In genomic region chr11:64579826-64580225, GRCm38 (mm10) we compare ENCODE assay signal across 10 mouse cellular contexts.
DNase-seq lines count a peak whose midpoint lies in the region; ATAC-seq and TF ChIP-seq lines count a peak whose summit lies in the region.
"Had no signal": no experiment of that assay in that cellular context is flagged by ENCODE, and none has a peak within 500 bp of the region (broad histone marks: within the 10 kb centered on the region; RNA-seq: fewer than 3 reads in every experiment).

No protein-coding gene starts in this region.

- no peak overlapping the region for H3K9ac ChIP-seq in kidney, embryonic 16.5 days (replicated peaks; ENCODE audit: low read length)
- H3K9ac ChIP-seq in forebrain, embryonic 14.5 days (ENCODE audit: low read length): no peak overlapping the region
- no peak overlapping the region for H3K9ac ChIP-seq in forebrain, postnatal 0 days
- H3K9ac ChIP-seq: forebrain, embryonic 13.5 days had no signal

- no peaks in the 10 kb centered on the region for H3K4me1 ChIP-seq in kidney, embryonic 16.5 days (ENCODE audit: insufficient read depth, low read length)
- H3K4me1 ChIP-seq in forebrain, embryonic 14.5 days (ENCODE audit: control insufficient read depth, insufficient read depth, low read length): no peaks in the 10 kb centered on the region
- no peaks in the 10 kb centered on the region for H3K4me1 ChIP-seq in forebrain, postnatal 0 days (ENCODE audit: insufficient read depth)
- H3K4me1 ChIP-seq: forebrain, embryonic 13.5 days had no signal

- 64% methylated on average over 3 of the region's 3 CpGs for WGBS in kidney, embryonic 16.5 days
- WGBS in forebrain, embryonic 14.5 days: 87% methylated on average over 3 of the region's 3 CpGs
- 87% methylated on average over 3 of the region's 3 CpGs for WGBS in forebrain, postnatal 0 days

- H3K4me3 ChIP-seq in kidney, embryonic 16.5 days (ENCODE audit: low read length): no peak overlapping the region
- no peak overlapping the region for H3K4me3 ChIP-seq in forebrain, embryonic 14.5 days (ENCODE audit: low read depth, low read length)
- H3K4me3 ChIP-seq in forebrain, postnatal 0 days (ENCODE audit: low read depth, low read length): no peak overlapping the region
- H3K4me3 ChIP-seq: forebrain, embryonic 13.5 days had no signal

- H3K4me2 ChIP-seq in kidney, embryonic 16.5 days (replicated peaks; ENCODE audit: low read depth, low read length): no peak overlapping the region
- H3K4me2 ChIP-seq in forebrain, embryonic 14.5 days (ENCODE audit: low read length): no peak overlapping the region
- no peak overlapping the region for H3K4me2 ChIP-seq in forebrain, postnatal 0 days (ENCODE audit: low read depth)
- H3K4me2 ChIP-seq: forebrain, embryonic 13.5 days had no signal

- TF ChIP-seq CTCF in forebrain, postnatal 0 days (IDR thresholded peaks at IDR 0.05; ENCODE audit: low read depth): no peak

- no peaks in the 10 kb centered on the region for H3K9me3 ChIP-seq in kidney, embryonic 16.5 days (ENCODE audit: low read length)
- H3K9me3 ChIP-seq in forebrain, embryonic 14.5 days (replicated peaks; ENCODE audit: control insufficient read depth, low read length): no peaks in the 10 kb centered on the region
- H3K9me3 ChIP-seq in forebrain, postnatal 0 days (ENCODE audit: low read length): no peaks in the 10 kb centered on the region
- H3K9me3 ChIP-seq: forebrain, embryonic 13.5 days had no signal

- no peaks in the 10 kb centered on the region for H3K36me3 ChIP-seq in kidney, embryonic 16.5 days (ENCODE audit: insufficient read depth, low read length)
- no peaks in the 10 kb centered on the region for H3K36me3 ChIP-seq in forebrain, embryonic 14.5 days (ENCODE audit: control insufficient read depth, insufficient read depth, low read length)
- H3K36me3 ChIP-seq in forebrain, postnatal 0 days (ENCODE audit: insufficient read depth): no peaks in the 10 kb centered on the region

- H3K27ac ChIP-seq in kidney, embryonic 16.5 days (ENCODE audit: low read length): no peak overlapping the region
- H3K27ac ChIP-seq in forebrain, embryonic 14.5 days (ENCODE audit: low read depth, low read length): no peak overlapping the region
- no peak overlapping the region for H3K27ac ChIP-seq in forebrain, postnatal 0 days (ENCODE audit: low read depth, low read length)
- H3K27ac ChIP-seq: forebrain, embryonic 13.5 days had no signal

- no peak for ATAC-seq in kidney, embryonic 16.5 days (ENCODE audit: low FRiP score, low TSS enrichment)
- ATAC-seq in forebrain, embryonic 14.5 days: no peak
- ATAC-seq in forebrain, postnatal 0 days: no peak
- ATAC-seq: forebrain, embryonic 13.5 days had no signal

- peak; percentile 43 for DNase-seq in kidney, adult 11 months
- DNase-seq in gastrocnemius, adult 18-20 months (ENCODE audit: low spot score): peak; percentile 71
- peak; percentile 65 for DNase-seq in kidney, adult 9 months
- DNase-seq in ovary, postnatal 36 days (ENCODE audit: low spot score): peak; percentile 38
- no peak for DNase-seq in forebrain, embryonic 14.5 days (ENCODE audit: low spot score)
- no peak for DNase-seq in left cerebral cortex, adult 9 months (ENCODE audit: low spot score in 2 of 2)
- DNase-seq in forebrain, postnatal 0 days: no peak
- DNase-seq: cerebellum, postnatal 25 days had no signal

- peaks cover 7% of the 10 kb centered on the region for H3K27me3 ChIP-seq in kidney, embryonic 16.5 days (ENCODE audit: insufficient read depth, low read length)
- no peaks in the 10 kb centered on the region for H3K27me3 ChIP-seq in forebrain, embryonic 14.5 days (replicated peaks; ENCODE audit: control insufficient read depth, insufficient read depth, low read length)
- no peaks in the 10 kb centered on the region for H3K27me3 ChIP-seq in forebrain, postnatal 0 days (ENCODE audit: insufficient read depth, low read length)
- H3K27me3 ChIP-seq: forebrain, embryonic 13.5 days had no signal

Comparison
In these comparisons a context has a peak if more than half of its experiments do, and no peak if none do; other contexts are left out.
1. DNase-seq: peak in kidney, adult 11 months (single experiment), gastrocnemius, adult 18-20 months (single experiment), kidney, adult 9 months (single experiment) and ovary, postnatal 36 days (single experiment); none in forebrain, embryonic 14.5 days (single experiment), left cerebral cortex, adult 9 months (0 of 2) and forebrain, postnatal 0 days (single experiment).